Mouse (Mus musculus) erythroblast, embryonic 14.5 days (primary cell): ENCODE results near the gene Tmem245.

Experiments
- GATA1 ChIP-seq: IDR thresholded peaks from 2 replicates; pipeline ENCODE4 v1.6.1; 2012; ENCODE audit warnings: low read length, inconsistent platforms, mixed read lengths
- TAL1 ChIP-seq: IDR thresholded peaks from 3 replicates; pipeline ENCODE4 v1.6.1; 2012; ENCODE audit warnings: low read length, inconsistent platforms, mixed read lengths

- TF ChIP-seq TAL1 = no peak
- no peak for TF ChIP-seq GATA1
Observed at GRCm38 (mm10) chr4:56855935-56856334, 91.3 kb downstream of the Tmem245 start.
